Comparison of ENCODE assay signal across 8 mouse cellular contexts in genomic region chr11:94978178-94978915, GRCm38 (mm10). TPM values are rescaled to one million over a fixed set of nuclear protein-coding genes. Genes with fewer than 3 reads are reported as not detected.
DNase-seq lines count a peak whose midpoint lies in the region; ATAC-seq lines count a peak whose summit lies in the region.

No protein-coding gene starts in this region.

- peak overlapping the region; percentile 51 for H3K4me2 ChIP-seq in lung, embryonic 15.5 days
- peak overlapping the region; percentile 37; the same call in 1 of the 2 replicates for H3K4me2 ChIP-seq in limb, embryonic 11.5 days (ENCODE audit: low read depth, severe bottlenecking)
- peak overlapping the region; percentile 57 for H3K4me2 ChIP-seq in neural tube, embryonic 15.5 days

- peak; percentile 68 for DNase-seq in cerebellum, adult 9-11 months
- DNase-seq in cerebellum, postnatal 4 days (ENCODE audit: low spot score in 2 of 2): no peak
- DNase-seq in lung, postnatal 36 days: no peak
- DNase-seq in limb, embryonic 11.5 days (ENCODE audit: low spot score): no peak
- no peak for DNase-seq in embryo, embryonic 9.5 days (ENCODE audit: extremely low spot score)
- no peak for DNase-seq in spleen, postnatal 36 days (ENCODE audit: low spot score in 2 of 2)

- H3K36me3 ChIP-seq in lung, embryonic 15.5 days: no peaks in the 10 kb centered on the region
- no peaks in the 10 kb centered on the region for H3K36me3 ChIP-seq in limb, embryonic 11.5 days (ENCODE audit: control insufficient read depth, insufficient read depth, low read length)
- H3K36me3 ChIP-seq in neural tube, embryonic 15.5 days: no peaks in the 10 kb centered on the region

- peak; percentile 8; the same call in 1 of the 2 replicates for ATAC-seq in lung, embryonic 15.5 days (ENCODE audit: borderline replicate concordance, extremely low read depth, low FRiP score, low TSS enrichment)
- ATAC-seq in limb, embryonic 11.5 days (ENCODE audit: insufficient number of reproducible peaks, low FRiP score, low TSS enrichment, low read depth): peak; percentile 9; the same call in 1 of the 2 replicates
- ATAC-seq in neural tube, embryonic 15.5 days (ENCODE audit: low FRiP score): peak; percentile 71

- H3K4me3 ChIP-seq in lung, embryonic 15.5 days: peak overlapping the region; percentile 15
- no peak overlapping the region for H3K4me3 ChIP-seq in limb, embryonic 11.5 days (ENCODE audit: low read depth, low read length)
- peak overlapping the region; percentile 28 for H3K4me3 ChIP-seq in neural tube, embryonic 15.5 days (replicated peaks)

- peaks cover 15% of the 10 kb centered on the region; the same call in 1 of the 2 replicates for H3K4me1 ChIP-seq in lung, embryonic 15.5 days
- no peaks in the 10 kb centered on the region for H3K4me1 ChIP-seq in limb, embryonic 11.5 days (ENCODE audit: control insufficient read depth, insufficient read depth, low read length)
- H3K4me1 ChIP-seq in neural tube, embryonic 15.5 days: peaks cover 19% of the 10 kb centered on the region

- H3K9ac ChIP-seq in lung, embryonic 15.5 days: no peak overlapping the region
- peak overlapping the region; percentile 52; the same call in 1 of the 2 replicates for H3K9ac ChIP-seq in limb, embryonic 11.5 days (ENCODE audit: low read length)
- peak overlapping the region; percentile 47 for H3K9ac ChIP-seq in neural tube, embryonic 15.5 days (replicated peaks)

- H3K9me3 ChIP-seq in lung, embryonic 15.5 days: no peaks in the 10 kb centered on the region
- H3K9me3 ChIP-seq in limb, embryonic 11.5 days (ENCODE audit: control insufficient read depth, low read length): no peaks in the 10 kb centered on the region
- no peaks in the 10 kb centered on the region for H3K9me3 ChIP-seq in neural tube, embryonic 15.5 days (replicated peaks)

- 33% methylated on average over 9 of the region's 9 CpGs for WGBS in lung, embryonic 15.5 days
- 52% methylated on average over 9 of the region's 9 CpGs for WGBS in limb, embryonic 11.5 days
- WGBS in neural tube, embryonic 15.5 days: 22% methylated on average over 9 of the region's 9 CpGs

- H3K27ac ChIP-seq in lung, embryonic 15.5 days: no peak overlapping the region
- H3K27ac ChIP-seq in limb, embryonic 11.5 days (replicated peaks; ENCODE audit: low read depth, low read length): no peak overlapping the region
- peak overlapping the region; percentile 94 for H3K27ac ChIP-seq in neural tube, embryonic 15.5 days (replicated peaks)

- H3K27me3 ChIP-seq in lung, embryonic 15.5 days: no peaks in the 10 kb centered on the region; the same call in 1 of the 2 replicates
- no peaks in the 10 kb centered on the region for H3K27me3 ChIP-seq in limb, embryonic 11.5 days (ENCODE audit: control insufficient read depth, insufficient read depth, low read length)
- H3K27me3 ChIP-seq in neural tube, embryonic 15.5 days (replicated peaks): no peaks in the 10 kb centered on the region

RNA-seq across cellular contexts. Expression of gene Sgca, which starts 2.2 kb away (rescaled TPM):
- 0.69 and 0.96 TPM in 2 replicates for polyA plus RNA-seq in lung, embryonic 15.5 days (2015; fragmentation: Nextera tagmentation; extraction: Ambion mirVana)
- polyA plus RNA-seq in limb, embryonic 11.5 days (2014; fragmentation: Nextera tagmentation; extraction: Ambion mirVana): 0.60 and 0.70 TPM in 2 replicates
- 0.77 and 1.4 TPM in 2 replicates for polyA plus RNA-seq in neural tube, embryonic 15.5 days (2015; fragmentation: Nextera tagmentation; extraction: Ambion mirVana)

RNA-seq across cellular contexts. Expression of gene Hils1, which starts 11.0 kb away (rescaled TPM):
- polyA plus RNA-seq in lung, embryonic 15.5 days (2015; fragmentation: Nextera tagmentation; extraction: Ambion mirVana): not detected in 2 replicates
- not detected in 2 replicates for polyA plus RNA-seq in limb, embryonic 11.5 days (2014; fragmentation: Nextera tagmentation; extraction: Ambion mirVana)
- polyA plus RNA-seq in neural tube, embryonic 15.5 days (2015; fragmentation: Nextera tagmentation; extraction: Ambion mirVana): not detected in 2 replicates

RNA-seq across cellular contexts. Expression of gene Ppp1r9b, which starts 12.5 kb away (rescaled TPM):
- polyA plus RNA-seq in lung, embryonic 15.5 days (2015; fragmentation: Nextera tagmentation; extraction: Ambion mirVana): 8.8 and 9.3 TPM in 2 replicates
- 14.4 and 14.8 TPM in 2 replicates for polyA plus RNA-seq in limb, embryonic 11.5 days (2014; fragmentation: Nextera tagmentation; extraction: Ambion mirVana)
- polyA plus RNA-seq in neural tube, embryonic 15.5 days (2015; fragmentation: Nextera tagmentation; extraction: Ambion mirVana): 18.8 TPM in 2 replicates

RNA-seq across cellular contexts. Expression of gene Samd14, which starts 31.3 kb away (rescaled TPM):
- 17.1 and 17.4 TPM in 2 replicates for polyA plus RNA-seq in lung, embryonic 15.5 days (2015; fragmentation: Nextera tagmentation; extraction: Ambion mirVana)
- polyA plus RNA-seq in limb, embryonic 11.5 days (2014; fragmentation: Nextera tagmentation; extraction: Ambion mirVana): 34.1 and 35.6 TPM in 2 replicates
- polyA plus RNA-seq in neural tube, embryonic 15.5 days (2015; fragmentation: Nextera tagmentation; extraction: Ambion mirVana): 139 and 167 TPM in 2 replicates

RNA-seq across cellular contexts. Expression of gene Col1a1, which starts 42.3 kb away (rescaled TPM):
- polyA plus RNA-seq in lung, embryonic 15.5 days (2015; fragmentation: Nextera tagmentation; extraction: Ambion mirVana): 1,191 and 1,256 TPM in 2 replicates
- polyA plus RNA-seq in limb, embryonic 11.5 days (2014; fragmentation: Nextera tagmentation; extraction: Ambion mirVana): 89.0 and 102 TPM in 2 replicates
- polyA plus RNA-seq in neural tube, embryonic 15.5 days (2015; fragmentation: Nextera tagmentation; extraction: Ambion mirVana): 317 and 375 TPM in 2 replicates

Comparison
In these comparisons a context has a peak if more than half of its experiments do, and no peak if none do; other contexts are left out.
1. ATAC-seq: peak in every context shown above with its lines; median percentile 71 in neural tube, embryonic 15.5 days; 9 in limb, embryonic 11.5 days; 8 in lung, embryonic 15.5 days.